Mouse (Mus musculus) limb, embryonic 13.5 days (tissue): ENCODE data around the gene Kif6. TPM values are rescaled to one million over a fixed set of nuclear protein-coding genes. Genes with fewer than 3 reads are reported as not detected.

Source experiments
- ATAC-seq: fragments of 200-750 bp; cut with Nextera tagmentation; 2 replicates; pipeline ENCODE4 v1.8.0; 2017; ENCODE audit warnings: low read depth, moderate number of reproducible peaks, moderate TSS enrichment; ENCODE audit not compliant: low FRiP score
- H3K27ac ChIP-seq: fragments of 300-500 bp; sonication (generic); 2 replicates; pipeline ENCODE4 v1.5.1; 2015; ENCODE audit warnings: inconsistent platforms, mild to moderate bottlenecking, moderate library complexity
- H3K27me3 ChIP-seq: fragments of 300-500 bp; sonication (generic); 2 replicates; pipeline ENCODE4 v1.6.1; 2015; ENCODE audit warnings: mild to moderate bottlenecking, inconsistent platforms
- H3K36me3 ChIP-seq: fragments of 300-500 bp; sonication (generic); 2 replicates; pipeline ENCODE4 v1.6.1; 2015; ENCODE audit warnings: inconsistent platforms, mild to moderate bottlenecking, moderate library complexity
- H3K4me1 ChIP-seq: fragments of 300-500 bp; sonication (generic); 2 replicates; pipeline ENCODE4 v1.6.1; 2015; ENCODE audit warnings: inconsistent platforms
- H3K4me2 ChIP-seq: fragments of 300-500 bp; sonication (generic); replicated peaks from 2 replicates; pipeline ENCODE4 v1.6.1; 2015; ENCODE audit warnings: inconsistent platforms, mild to moderate bottlenecking, moderate library complexity
- H3K4me3 ChIP-seq: fragments of 300-500 bp; sonication (generic); 2 replicates; pipeline ENCODE4 v1.5.1; 2015; ENCODE audit warnings: moderate library complexity, mild to moderate bottlenecking, inconsistent platforms
- H3K9ac ChIP-seq: fragments of 300-500 bp; sonication (generic); 2 replicates; pipeline ENCODE4 v1.6.1; 2015; ENCODE audit warnings: mild to moderate bottlenecking, inconsistent platforms
- H3K9me3 ChIP-seq: fragments of 300-500 bp; sonication (generic); 2 replicates; pipeline ENCODE4 v1.6.1; 2016; ENCODE audit warnings: inconsistent platforms
- WGBS: fragments of 180-500 bp; shearing (Covaris S2); methylation state at CpG from one replicate; pipeline ENCODE4 v1.1.7; 2015; 5-methylcytosine and 5-hydroxymethylcytosine counted together
- polyA plus RNA-seq: library from polyadenylated mRNA; unstranded; fragments of >200 nt; fragmentation: Nextera tagmentation; extraction: Ambion mirVana; gene quantifications from 2 replicates; pipeline ENCODE4 v1.2.1, GENCODE M21; 2015

The Kif6 gene
- polyA plus RNA-seq, 1 experiment from 2014 or later, result 2.3 TPM

- no peak for ATAC-seq
- H3K27ac ChIP-seq, result no peak overlapping the region
- no peaks in the 10 kb centered on the region for H3K36me3 ChIP-seq
- H3K27me3 ChIP-seq, result no peaks in the 10 kb centered on the region
- H3K4me2 ChIP-seq, result no peak overlapping the region
- H3K4me3 ChIP-seq, result no peak overlapping the region
- WGBS, result 63% methylated on average over 5 of the region's 5 CpGs
- no peak overlapping the region for H3K9ac ChIP-seq
- H3K9me3 ChIP-seq, result no peaks in the 10 kb centered on the region
- H3K4me1 ChIP-seq, result no peaks in the 10 kb centered on the region
These were observed 95.2 kb downstream of the Kif6 start for GRCm38 (mm10) chr17:49710101-49710630.

GRCm38 (mm10) chr17:49726206-49726605 is 111.3 kb downstream of the Kif6 start:
- H3K4me3 ChIP-seq, result no peak overlapping the region
- H3K36me3 ChIP-seq, result no peaks in the 10 kb centered on the region
- H3K4me1 ChIP-seq, result no peaks in the 10 kb centered on the region
- no peak for ATAC-seq
- H3K27ac ChIP-seq, result no peak overlapping the region
- no peaks in the 10 kb centered on the region for H3K27me3 ChIP-seq
- 92% methylated on average over 2 of the region's 2 CpGs for WGBS
- no peaks in the 10 kb centered on the region for H3K9me3 ChIP-seq
- no peak overlapping the region for H3K9ac ChIP-seq
- no peak overlapping the region for H3K4me2 ChIP-seq

GRCm38 (mm10) chr17:49726976-49727375 is 112.0 kb downstream of the Kif6 start:
- no peaks in the 10 kb centered on the region for H3K9me3 ChIP-seq
- H3K9ac ChIP-seq, result no peak overlapping the region
- no peaks in the 10 kb centered on the region for H3K27me3 ChIP-seq
- no peaks in the 10 kb centered on the region for H3K4me1 ChIP-seq
- H3K4me3 ChIP-seq, result no peak overlapping the region
- no peak overlapping the region for H3K4me2 ChIP-seq
- no peaks in the 10 kb centered on the region for H3K36me3 ChIP-seq
- no peak overlapping the region for H3K27ac ChIP-seq
- WGBS, result 93% methylated on average over 4 of the region's 4 CpGs
- no peak for ATAC-seq

- H3K27me3 ChIP-seq, result no peaks in the 10 kb centered on the region
- no peaks in the 10 kb centered on the region for H3K4me1 ChIP-seq
- H3K9ac ChIP-seq, result no peak overlapping the region
- WGBS, result 90% methylated on average over 5 of the region's 5 CpGs
- no peak overlapping the region for H3K27ac ChIP-seq
- no peaks in the 10 kb centered on the region for H3K9me3 ChIP-seq
- no peak for ATAC-seq
- H3K4me2 ChIP-seq, result no peak overlapping the region
- no peaks in the 10 kb centered on the region for H3K36me3 ChIP-seq
- H3K4me3 ChIP-seq, result no peak overlapping the region
These were observed 112.6 kb downstream of the Kif6 start for GRCm38 (mm10) chr17:49727428-49728045.

- H3K4me2 ChIP-seq, result no peak overlapping the region
- H3K4me1 ChIP-seq, result no peaks in the 10 kb centered on the region
- no peak overlapping the region for H3K9ac ChIP-seq
- no peaks in the 10 kb centered on the region for H3K9me3 ChIP-seq
- no peaks in the 10 kb centered on the region for H3K27me3 ChIP-seq
- H3K27ac ChIP-seq, result no peak overlapping the region
- 83% methylated on average over 1 of the region's 1 CpGs for WGBS
- H3K36me3 ChIP-seq, result no peaks in the 10 kb centered on the region
- no peak overlapping the region for H3K4me3 ChIP-seq
- no peak for ATAC-seq
These were observed 114.9 kb downstream of the Kif6 start for GRCm38 (mm10) chr17:49729856-49730255.

GRCm38 (mm10) chr17:49732706-49733105 is 117.8 kb downstream of the Kif6 start:
- H3K36me3 ChIP-seq, result no peaks in the 10 kb centered on the region
- WGBS, result 92% methylated on average over 8 of the region's 8 CpGs
- H3K27me3 ChIP-seq, result no peaks in the 10 kb centered on the region
- no peak overlapping the region for H3K4me3 ChIP-seq
- no peak overlapping the region for H3K27ac ChIP-seq
- no peak overlapping the region for H3K4me2 ChIP-seq
- no peaks in the 10 kb centered on the region for H3K4me1 ChIP-seq
- H3K9ac ChIP-seq, result no peak overlapping the region
- ATAC-seq, result no peak
- peaks cover 4% of the 10 kb centered on the region; the same call in 1 of the 2 replicates for H3K9me3 ChIP-seq

- Histone ChIP-seq H3K4me1 (no peaks in the 10 kb centered on the region), H3K36me3 (no peaks in the 10 kb centered on the region), H3K9me3 (peaks cover 4% of the 10 kb centered on the region; the same call in 1 of the 2 replicates), H3K27ac (no peak overlapping the region), H3K4me2 (no peak overlapping the region), H3K27me3 (no peaks in the 10 kb centered on the region), H3K4me3 (no peak overlapping the region), H3K9ac (no peak overlapping the region)
- WGBS, result 81% methylated on average over 6 of the region's 6 CpGs
- no peak for ATAC-seq
These were observed 119.1 kb downstream of the Kif6 start for GRCm38 (mm10) chr17:49734079-49734478.

GRCm38 (mm10) chr17:49734776-49735175 is 119.8 kb downstream of the Kif6 start:
- no peak overlapping the region for H3K9ac ChIP-seq

GRCm38 (mm10) chr17:49736364-49736763 is 121.4 kb downstream of the Kif6 start:
- no peak for ATAC-seq
- 81% methylated on average over 3 of the region's 3 CpGs for WGBS
- peaks cover 4% of the 10 kb centered on the region; the same call in 1 of the 2 replicates for H3K9me3 ChIP-seq
- no peaks in the 10 kb centered on the region for H3K27me3 ChIP-seq
- no peak overlapping the region for H3K4me2 ChIP-seq
- no peak overlapping the region for H3K9ac ChIP-seq
- 0 out of 2 replicates have a peak, but pooled peaks cover 7% of the 10 kb centered on the region for H3K4me1 ChIP-seq
- H3K27ac ChIP-seq, result no peak overlapping the region
- no peak overlapping the region for H3K4me3 ChIP-seq
- no peaks in the 10 kb centered on the region for H3K36me3 ChIP-seq

More at GRCm38 (mm10) chr17:49734776-49735175, 119.8 kb downstream of the Kif6 start:
- Histone ChIP-seq H3K36me3 (no peaks in the 10 kb centered on the region), H3K4me1 (no peaks in the 10 kb centered on the region), H3K4me3 (no peak overlapping the region), H3K27me3 (no peaks in the 10 kb centered on the region), H3K9me3 (peaks cover 4% of the 10 kb centered on the region; the same call in 1 of the 2 replicates), H3K4me2 (no peak overlapping the region), H3K27ac (no peak overlapping the region)
- no peak for ATAC-seq
- WGBS, result 87% methylated on average over 2 of the region's 2 CpGs

- H3K9ac ChIP-seq, result no peak overlapping the region
- 93% methylated on average over 6 of the region's 6 CpGs for WGBS
- H3K9me3 ChIP-seq, result peaks cover 4% of the 10 kb centered on the region; the same call in 1 of the 2 replicates
- H3K27me3 ChIP-seq, result no peaks in the 10 kb centered on the region
- no peak overlapping the region for H3K4me3 ChIP-seq
- no peak overlapping the region for H3K4me2 ChIP-seq
- no peak overlapping the region for H3K27ac ChIP-seq
- ATAC-seq, result no peak
- peaks cover 14% of the 10 kb centered on the region for H3K4me1 ChIP-seq
- no peaks in the 10 kb centered on the region for H3K36me3 ChIP-seq
These were observed 122.4 kb downstream of the Kif6 start for GRCm38 (mm10) chr17:49737217-49737774.

- WGBS, result 76% methylated on average over 11 of the region's 11 CpGs
These were observed 123.4 kb downstream of the Kif6 start for GRCm38 (mm10) chr17:49738351-49738750.

GRCm38 (mm10) chr17:49739896-49740679 is 125.2 kb downstream of the Kif6 start:
- H3K4me2 ChIP-seq, result no peak overlapping the region
- H3K4me1 ChIP-seq, result peaks cover 23% of the 10 kb centered on the region
- H3K27me3 ChIP-seq, result no peaks in the 10 kb centered on the region
- peaks cover 4% of the 10 kb centered on the region; the same call in 1 of the 2 replicates for H3K9me3 ChIP-seq
- no peak overlapping the region for H3K9ac ChIP-seq
- H3K4me3 ChIP-seq, result no peak overlapping the region
- no peak for ATAC-seq
- WGBS, result 85% methylated on average over 9 of the region's 9 CpGs
- no peak overlapping the region for H3K27ac ChIP-seq
- H3K36me3 ChIP-seq, result no peaks in the 10 kb centered on the region

More at GRCm38 (mm10) chr17:49738351-49738750, 123.4 kb downstream of the Kif6 start:
- H3K27me3 ChIP-seq, result no peaks in the 10 kb centered on the region
- H3K4me2 ChIP-seq, result no peak overlapping the region
- H3K4me1 ChIP-seq, result peaks cover 17% of the 10 kb centered on the region
- H3K9me3 ChIP-seq, result peaks cover 4% of the 10 kb centered on the region; the same call in 1 of the 2 replicates
- H3K36me3 ChIP-seq, result no peaks in the 10 kb centered on the region
- no peak overlapping the region for H3K4me3 ChIP-seq
- ATAC-seq, result no peak
- H3K27ac ChIP-seq, result no peak overlapping the region
- H3K9ac ChIP-seq, result no peak overlapping the region
